Mouse (Mus musculus) forebrain, embryonic 14.5 days (tissue): ENCODE measurements around the gene Cyb561d2. TPM values are rescaled to one million over a fixed set of nuclear protein-coding genes. Genes with fewer than 3 reads are reported as not detected.

Experiments used
- ATAC-seq: fragments of 200-750 bp; cut with Nextera tagmentation; 2 replicates; pipeline ENCODE4 v1.8.0; 2017; ENCODE audit warnings: mild to moderate bottlenecking, moderate library complexity
- DNase-seq: peaks from one replicate; pipeline ENCODE4 v3.0.0-alpha.2; 2015; ENCODE audit warnings: low spot score
- H3K27ac ChIP-seq: fragments of 300-500 bp; sonication (generic); 2 replicates; pipeline ENCODE4 v1.5.1; 2014; ENCODE audit warnings: low read depth, mild to moderate bottlenecking, control low read depth, low read length, moderate library complexity
- H3K27me3 ChIP-seq: fragments of 300-500 bp; sonication (generic); replicated peaks from 2 replicates; pipeline ENCODE4 v1.6.1; 2014; ENCODE audit warnings: low read length, control low read depth, mixed read lengths; ENCODE audit not compliant: control insufficient read depth, insufficient read depth
- H3K36me3 ChIP-seq: fragments of 300-500 bp; sonication (generic); 2 replicates; pipeline ENCODE4 v1.6.1; 2014; ENCODE audit warnings: low read length, control low read depth; ENCODE audit not compliant: control insufficient read depth, insufficient read depth
- H3K4me1 ChIP-seq: fragments of 300-500 bp; sonication (generic); 2 replicates; pipeline ENCODE4 v1.6.1; 2014; ENCODE audit warnings: antibody characterized with exemption, low read length, control low read depth; ENCODE audit not compliant: control insufficient read depth, insufficient read depth
- H3K4me2 ChIP-seq: fragments of 300-500 bp; sonication (generic); 2 replicates; pipeline ENCODE4 v1.6.1; 2014; ENCODE audit warnings: mild to moderate bottlenecking, control low read depth, low read length
- H3K4me3 ChIP-seq: fragments of 300-500 bp; sonication (generic); 2 replicates; pipeline ENCODE4 v1.5.1; 2014; ENCODE audit warnings: low read depth, low read length, control low read depth
- H3K9ac ChIP-seq: fragments of 300-500 bp; sonication (generic); 2 replicates; pipeline ENCODE4 v1.6.1; 2014; ENCODE audit warnings: mild to moderate bottlenecking, low read length, control low read depth, moderate library complexity
- H3K9me3 ChIP-seq: fragments of 300-500 bp; sonication (generic); replicated peaks from 2 replicates; pipeline ENCODE4 v1.6.1; 2016; ENCODE audit warnings: low read length, control low read depth, mixed read lengths; ENCODE audit not compliant: control insufficient read depth
- WGBS: fragments of 180-500 bp; shearing (Covaris S2); extraction: QIAGEN DNeasy Blood & Tissue Kit; methylation state at CpG from one replicate; pipeline ENCODE4 v1.1.7; 2014; 5-methylcytosine and 5-hydroxymethylcytosine counted together
- polyA plus RNA-seq: library from polyadenylated mRNA; unstranded; fragments of >200 nt; fragmentation: Nextera tagmentation; extraction: Ambion mirVana; gene quantifications from 2 replicates; pipeline ENCODE4 v1.2.1, GENCODE M21; 2014

Gene Cyb561d2
- polyA plus RNA-seq, 1 experiment from 2014 or later, result 38.0 TPM

GRCm38 (mm10) chr9:107510384-107511100, 31.5 kb downstream of the Cyb561d2 start:
- no peak overlapping the region for H3K27ac ChIP-seq
- no peaks in the 10 kb centered on the region for H3K27me3 ChIP-seq
- H3K4me1 ChIP-seq, result peaks cover 49% of the 10 kb centered on the region
- H3K9me3 ChIP-seq, result no peaks in the 10 kb centered on the region
- 83% methylated on average over 14 of the region's 14 CpGs for WGBS
- no peak overlapping the region for H3K4me2 ChIP-seq
- H3K36me3 ChIP-seq, result no peaks in the 10 kb centered on the region
- ATAC-seq, result no peak
- no peak overlapping the region for H3K9ac ChIP-seq
- no peak for DNase-seq
- no peak overlapping the region for H3K4me3 ChIP-seq

GRCm38 (mm10) chr9:107508266-107508665, 33.7 kb downstream of the Cyb561d2 start:
- Histone ChIP-seq H3K9me3 (no peaks in the 10 kb centered on the region), H3K9ac (no peak overlapping the region), H3K4me3 (no peak overlapping the region), H3K36me3 (no peaks in the 10 kb centered on the region), H3K27ac (peak overlapping the region; percentile 72), H3K27me3 (no peaks in the 10 kb centered on the region), H3K4me1 (peaks cover 59% of the 10 kb centered on the region), H3K4me2 (0 out of 2 replicates have a peak overlapping the region, but pooled peaks have one; percentile 14)
- ATAC-seq (peak; percentile 71), DNase-seq (peak; percentile 81)
- 45% methylated on average over 10 of the region's 10 CpGs for WGBS

- H3K27ac ChIP-seq, result peak overlapping the region; percentile 46; the same call in 1 of the 2 replicates
- WGBS, result 46% methylated on average over 19 of the region's 19 CpGs
- H3K36me3 ChIP-seq, result no peaks in the 10 kb centered on the region
- no peak overlapping the region for H3K4me3 ChIP-seq
- peak; percentile 52 for DNase-seq
- no peaks in the 10 kb centered on the region for H3K27me3 ChIP-seq
- peak; percentile 21; the same call in 1 of the 2 replicates for ATAC-seq
- no peak overlapping the region for H3K4me2 ChIP-seq
- H3K4me1 ChIP-seq, result peaks cover 43% of the 10 kb centered on the region
- no peaks in the 10 kb centered on the region for H3K9me3 ChIP-seq
- no peak overlapping the region for H3K9ac ChIP-seq
Measured at GRCm38 (mm10) chr9:107504662-107505537, 37.1 kb downstream of the Cyb561d2 start.

- WGBS, result 82% methylated on average over 12 of the region's 12 CpGs
- Histone ChIP-seq H3K36me3 (no peaks in the 10 kb centered on the region), H3K4me1 (peaks cover 26% of the 10 kb centered on the region), H3K9ac (no peak overlapping the region), H3K27me3 (no peaks in the 10 kb centered on the region), H3K4me3 (no peak overlapping the region), H3K9me3 (no peaks in the 10 kb centered on the region), H3K27ac (no peak overlapping the region), H3K4me2 (no peak overlapping the region)
- no peak for ATAC-seq
- no peak for DNase-seq
Measured at GRCm38 (mm10) chr9:107502131-107502846, 39.7 kb downstream of the Cyb561d2 start.

- no peak overlapping the region for H3K4me3 ChIP-seq
- WGBS, result 97% methylated on average over 3 of the region's 3 CpGs
- H3K9me3 ChIP-seq, result no peaks in the 10 kb centered on the region
- no peak overlapping the region for H3K9ac ChIP-seq
- no peak for DNase-seq
- H3K4me1 ChIP-seq, result peaks cover 12% of the 10 kb centered on the region
- no peak overlapping the region for H3K4me2 ChIP-seq
- H3K27ac ChIP-seq, result no peak overlapping the region
- H3K36me3 ChIP-seq, result no peaks in the 10 kb centered on the region
- no peak for ATAC-seq
- no peaks in the 10 kb centered on the region for H3K27me3 ChIP-seq
Measured at GRCm38 (mm10) chr9:107500708-107501286, 41.2 kb downstream of the Cyb561d2 start.

- H3K4me3 ChIP-seq, result no peak overlapping the region
- no peak overlapping the region for H3K4me2 ChIP-seq
- H3K36me3 ChIP-seq, result no peaks in the 10 kb centered on the region
- 84% methylated on average over 3 of the region's 3 CpGs for WGBS
- no peaks in the 10 kb centered on the region for H3K27me3 ChIP-seq
- H3K27ac ChIP-seq, result no peak overlapping the region
- ATAC-seq (no peak), DNase-seq (no peak)
- no peaks in the 10 kb centered on the region for H3K9me3 ChIP-seq
- no peak overlapping the region for H3K9ac ChIP-seq
- 0 out of 2 replicates have a peak, but pooled peaks cover 2% of the 10 kb centered on the region for H3K4me1 ChIP-seq
Measured at GRCm38 (mm10) chr9:107496359-107496758, 45.6 kb downstream of the Cyb561d2 start.

GRCm38 (mm10) chr9:107494238-107494637, 47.8 kb downstream of the Cyb561d2 start:
- 19% methylated on average over 12 of the region's 12 CpGs for WGBS
- no peak overlapping the region for H3K9ac ChIP-seq
- DNase-seq (no peak), ATAC-seq (no peak)
- no peak overlapping the region for H3K4me2 ChIP-seq
- no peak overlapping the region for H3K27ac ChIP-seq
- no peaks in the 10 kb centered on the region for H3K9me3 ChIP-seq
- H3K36me3 ChIP-seq, result no peaks in the 10 kb centered on the region
- 0 out of 2 replicates have a peak, but pooled peaks cover 5% of the 10 kb centered on the region for H3K4me1 ChIP-seq
- no peak overlapping the region for H3K4me3 ChIP-seq
- H3K27me3 ChIP-seq, result no peaks in the 10 kb centered on the region

GRCm38 (mm10) chr9:107493511-107493910, 48.5 kb downstream of the Cyb561d2 start:
- Histone ChIP-seq H3K4me3 (no peak overlapping the region), H3K36me3 (no peaks in the 10 kb centered on the region), H3K27me3 (no peaks in the 10 kb centered on the region), H3K9me3 (no peaks in the 10 kb centered on the region), H3K9ac (no peak overlapping the region), H3K27ac (no peak overlapping the region), H3K4me1 (0 out of 2 replicates have a peak, but pooled peaks cover 5% of the 10 kb centered on the region), H3K4me2 (no peak overlapping the region)
- no peak for DNase-seq
- WGBS, result 54% methylated on average over 1 of the region's 1 CpGs
- no peak for ATAC-seq
